Mouse (Mus musculus) neutrophil, adult 83 days (primary cell): Measurements from ENCODE around the gene Ercc4. TPM values are rescaled to one million over a fixed set of nuclear protein-coding genes. Genes with fewer than 3 reads are reported as not detected.

Experiments used
- total RNA-seq, 2 experiments: library from RNA; stranded (reverse); gene quantifications; one replicate each; pipeline ENCODE4 v1.2.4; 2023

The Ercc4 gene
- 10 to 100 TPM; 12.7 to 13.5 TPM for total RNA-seq

GRCm38 (mm10) chr16:13109156-13109989 is at the start of gene Ercc4:
Gene Ercc4 (plus strand): TSS chr16:13109684.

Other genes with a start within 250 kb of the Ercc4 start
- 10 to 100 TPM; 10.4 to 10.8 TPM for gene Mrtfb, start 146.8 kb downstream of the Ercc4 start, total RNA-seq